Mouse (Mus musculus): ENCODE measurements at regions not wholly inside any gene's neighbourhood (a gene's known extent, or its start where the extent isn't known, plus 50 kb on each side); places are given as distances from the start of the nearest gene placed in this dataset.

GRCm38 (mm10) chr2:144186426-144186825 lies 84.0 kb upstream of the Mgme1 start:
- H3K36me3 ChIP-seq (replicated peaks; ENCODE audit: control insufficient read depth, insufficient read depth, low read depth, low read length): no peaks in the 10 kb centered on the region
- 93% methylated on average over 3 of the region's 3 CpGs for WGBS

GRCm38 (mm10) chr2:144188076-144188475 lies 82.4 kb upstream of the Mgme1 start:
- H3K36me3 ChIP-seq (replicated peaks; ENCODE audit: control insufficient read depth, insufficient read depth, low read depth, low read length): no peaks in the 10 kb centered on the region
- no peak overlapping the region for H3K27ac ChIP-seq (replicated peaks; ENCODE audit: low read depth, low read length)
- no peaks in the 10 kb centered on the region for H3K9me3 ChIP-seq (replicated peaks; ENCODE audit: control insufficient read depth, low read length)
- WGBS: 46% methylated on average over 3 of the region's 3 CpGs
- DNase-seq (ENCODE audit: low spot score): no peak
- H3K4me3 ChIP-seq (ENCODE audit: low read depth, low read length): no peak overlapping the region
- H3K27me3 ChIP-seq (ENCODE audit: control insufficient read depth, insufficient read depth, low read length): no peaks in the 10 kb centered on the region
- H3K9ac ChIP-seq (replicated peaks; ENCODE audit: low read length): no peak overlapping the region
- H3K4me1 ChIP-seq (ENCODE audit: control insufficient read depth, insufficient read depth, low read length): no peaks in the 10 kb centered on the region
- no peak for ATAC-seq (replicated peaks; ENCODE audit: insufficient number of reproducible peaks, low FRiP score, low TSS enrichment, low read depth)
- H3K4me2 ChIP-seq (ENCODE audit: low read depth, low read length): no peak overlapping the region

More at GRCm38 (mm10) chr2:144186426-144186825, 84.0 kb upstream of the Mgme1 start:
- H3K4me2 ChIP-seq (ENCODE audit: low read depth, low read length): no peak overlapping the region
- H3K27ac ChIP-seq (replicated peaks; ENCODE audit: low read depth, low read length): no peak overlapping the region
- no peak for DNase-seq (ENCODE audit: low spot score)
- H3K4me1 ChIP-seq (ENCODE audit: control insufficient read depth, insufficient read depth, low read length): no peaks in the 10 kb centered on the region
- no peaks in the 10 kb centered on the region for H3K27me3 ChIP-seq (ENCODE audit: control insufficient read depth, insufficient read depth, low read length)
- no peak overlapping the region for H3K9ac ChIP-seq (replicated peaks; ENCODE audit: low read length)
- no peak overlapping the region for H3K4me3 ChIP-seq (ENCODE audit: low read depth, low read length)
- no peak for ATAC-seq (replicated peaks; ENCODE audit: insufficient number of reproducible peaks, low FRiP score, low TSS enrichment, low read depth)
- no peaks in the 10 kb centered on the region for H3K9me3 ChIP-seq (replicated peaks; ENCODE audit: control insufficient read depth, low read length)

GRCm38 (mm10) chr2:144188485-144188884 lies 82.0 kb upstream of the Mgme1 start:
- no peaks in the 10 kb centered on the region for H3K27me3 ChIP-seq (ENCODE audit: control insufficient read depth, insufficient read depth, low read length)
- H3K27ac ChIP-seq (replicated peaks; ENCODE audit: low read depth, low read length): no peak overlapping the region
- H3K36me3 ChIP-seq (replicated peaks; ENCODE audit: control insufficient read depth, insufficient read depth, low read depth, low read length): no peaks in the 10 kb centered on the region
- 18% methylated on average over 4 of the region's 4 CpGs for WGBS
- ATAC-seq (replicated peaks; ENCODE audit: insufficient number of reproducible peaks, low FRiP score, low TSS enrichment, low read depth) (no peak), DNase-seq (ENCODE audit: low spot score) (peak; percentile 61)
- no peaks in the 10 kb centered on the region for H3K4me1 ChIP-seq (ENCODE audit: control insufficient read depth, insufficient read depth, low read length)
- H3K9ac ChIP-seq (replicated peaks; ENCODE audit: low read length): no peak overlapping the region
- H3K9me3 ChIP-seq (replicated peaks; ENCODE audit: control insufficient read depth, low read length): no peaks in the 10 kb centered on the region
- H3K4me3 ChIP-seq (ENCODE audit: low read depth, low read length): no peak overlapping the region
- H3K4me2 ChIP-seq (ENCODE audit: low read depth, low read length): no peak overlapping the region

- 84% methylated on average over 7 of the region's 7 CpGs for WGBS
These were observed 80.7 kb upstream of the Mgme1 start for GRCm38 (mm10) chr2:144189756-144190155.

GRCm38 (mm10) chr2:144191018-144191417 lies 79.4 kb upstream of the Mgme1 start:
- Histone ChIP-seq H3K4me1 (ENCODE audit: control insufficient read depth, insufficient read depth, low read length) (no peaks in the 10 kb centered on the region), H3K4me3 (ENCODE audit: low read depth, low read length) (no peak overlapping the region), H3K27me3 (ENCODE audit: control insufficient read depth, insufficient read depth, low read length) (no peaks in the 10 kb centered on the region), H3K4me2 (ENCODE audit: low read depth, low read length) (no peak overlapping the region), H3K9me3 (replicated peaks; ENCODE audit: control insufficient read depth, low read length) (no peaks in the 10 kb centered on the region), H3K9ac (replicated peaks; ENCODE audit: low read length) (no peak overlapping the region), H3K36me3 (replicated peaks; ENCODE audit: control insufficient read depth, insufficient read depth, low read depth, low read length) (no peaks in the 10 kb centered on the region), H3K27ac (replicated peaks; ENCODE audit: low read depth, low read length) (no peak overlapping the region)
- DNase-seq (ENCODE audit: low spot score): peak; percentile 59
- 0 out of 2 replicates have a peak, but pooled peaks have one; percentile 31 for ATAC-seq (replicated peaks; ENCODE audit: insufficient number of reproducible peaks, low FRiP score, low TSS enrichment, low read depth)
- 50% methylated on average over 9 of the region's 9 CpGs for WGBS

More at GRCm38 (mm10) chr2:144189756-144190155, 80.7 kb upstream of the Mgme1 start:
- Histone ChIP-seq H3K9me3 (replicated peaks; ENCODE audit: control insufficient read depth, low read length) (no peaks in the 10 kb centered on the region), H3K27ac (replicated peaks; ENCODE audit: low read depth, low read length) (no peak overlapping the region), H3K4me3 (ENCODE audit: low read depth, low read length) (no peak overlapping the region), H3K36me3 (replicated peaks; ENCODE audit: control insufficient read depth, insufficient read depth, low read depth, low read length) (no peaks in the 10 kb centered on the region), H3K4me2 (ENCODE audit: low read depth, low read length) (no peak overlapping the region), H3K27me3 (ENCODE audit: control insufficient read depth, insufficient read depth, low read length) (no peaks in the 10 kb centered on the region), H3K4me1 (ENCODE audit: control insufficient read depth, insufficient read depth, low read length) (no peaks in the 10 kb centered on the region), H3K9ac (replicated peaks; ENCODE audit: low read length) (no peak overlapping the region)
- ATAC-seq (replicated peaks; ENCODE audit: insufficient number of reproducible peaks, low FRiP score, low TSS enrichment, low read depth): no peak
- DNase-seq (ENCODE audit: low spot score): no peak

- Histone ChIP-seq H3K9ac (replicated peaks; ENCODE audit: low read length) (no peak overlapping the region), H3K4me3 (ENCODE audit: low read depth, low read length) (no peak overlapping the region), H3K9me3 (replicated peaks; ENCODE audit: control insufficient read depth, low read length) (no peaks in the 10 kb centered on the region), H3K4me1 (ENCODE audit: control insufficient read depth, insufficient read depth, low read length) (no peaks in the 10 kb centered on the region), H3K4me2 (ENCODE audit: low read depth, low read length) (no peak overlapping the region), H3K27me3 (ENCODE audit: control insufficient read depth, insufficient read depth, low read length) (no peaks in the 10 kb centered on the region), H3K27ac (replicated peaks; ENCODE audit: low read depth, low read length) (no peak overlapping the region), H3K36me3 (replicated peaks; ENCODE audit: control insufficient read depth, insufficient read depth, low read depth, low read length) (no peaks in the 10 kb centered on the region)
- peak; percentile 60 for DNase-seq (ENCODE audit: low spot score)
- ATAC-seq (replicated peaks; ENCODE audit: insufficient number of reproducible peaks, low FRiP score, low TSS enrichment, low read depth): no peak
- 50% methylated on average over 4 of the region's 4 CpGs for WGBS
These were observed 78.8 kb upstream of the Mgme1 start for GRCm38 (mm10) chr2:144191707-144192106.

GRCm38 (mm10) chr2:144192428-144192827 lies 78.0 kb upstream of the Mgme1 start:
- ATAC-seq (replicated peaks; ENCODE audit: insufficient number of reproducible peaks, low FRiP score, low TSS enrichment, low read depth) (no peak), DNase-seq (ENCODE audit: low spot score) (peak; percentile 54)
- Histone ChIP-seq H3K36me3 (replicated peaks; ENCODE audit: control insufficient read depth, insufficient read depth, low read depth, low read length) (no peaks in the 10 kb centered on the region), H3K4me2 (ENCODE audit: low read depth, low read length) (no peak overlapping the region), H3K4me3 (ENCODE audit: low read depth, low read length) (no peak overlapping the region), H3K4me1 (ENCODE audit: control insufficient read depth, insufficient read depth, low read length) (no peaks in the 10 kb centered on the region), H3K9ac (replicated peaks; ENCODE audit: low read length) (no peak overlapping the region), H3K27me3 (ENCODE audit: control insufficient read depth, insufficient read depth, low read length) (no peaks in the 10 kb centered on the region), H3K27ac (replicated peaks; ENCODE audit: low read depth, low read length) (peak overlapping the region; percentile 54), H3K9me3 (replicated peaks; ENCODE audit: control insufficient read depth, low read length) (no peaks in the 10 kb centered on the region)
- WGBS: 52% methylated on average over 8 of the region's 8 CpGs

- Histone ChIP-seq H3K27ac (replicated peaks; ENCODE audit: low read depth, low read length) (no peak overlapping the region), H3K36me3 (replicated peaks; ENCODE audit: control insufficient read depth, insufficient read depth, low read depth, low read length) (no peaks in the 10 kb centered on the region), H3K9ac (replicated peaks; ENCODE audit: low read length) (no peak overlapping the region), H3K4me1 (ENCODE audit: control insufficient read depth, insufficient read depth, low read length) (no peaks in the 10 kb centered on the region), H3K27me3 (ENCODE audit: control insufficient read depth, insufficient read depth, low read length) (no peaks in the 10 kb centered on the region), H3K4me2 (ENCODE audit: low read depth, low read length) (no peak overlapping the region), H3K9me3 (replicated peaks; ENCODE audit: control insufficient read depth, low read length) (no peaks in the 10 kb centered on the region), H3K4me3 (ENCODE audit: low read depth, low read length) (no peak overlapping the region)
- no peak for ATAC-seq (replicated peaks; ENCODE audit: insufficient number of reproducible peaks, low FRiP score, low TSS enrichment, low read depth)
- 56% methylated on average over 14 of the region's 14 CpGs for WGBS
- DNase-seq (ENCODE audit: low spot score): no peak
These were observed 74.6 kb upstream of the Mgme1 start for GRCm38 (mm10) chr2:144195851-144196250.

Measured in embryonic facial prominence, embryonic 11.5 days (tissue).